Mouse (Mus musculus) adrenal gland, postnatal 14 days (tissue): ENCODE measurements around the gene Fscn3. TPM values are rescaled to one million over a fixed set of nuclear protein-coding genes. Genes with fewer than 3 reads are reported as not detected.
A peak's percentile ranks its signal among the peaks of the same experiment; 100 is the strongest.

Experiments used
- DNase-seq: peaks from one replicate; pipeline ENCODE4 v3.0.0; 2021; ENCODE audit warnings: mixed read lengths
- long read RNA-seq, 2 experiments: library from polyadenylated mRNA; stranded (forward); transcript quantifications; one replicate each; pipeline ENCODE4 v2.0.0; 2021
- total RNA-seq: library from RNA; stranded (reverse); gene quantifications from 2 replicates; pipeline ENCODE4 v1.2.3, GENCODE M21; 2021

The Fscn3 gene
- total RNA-seq = not detected in 2 replicates
- long read RNA-seq, experiment 1 = 0 reads
- long read RNA-seq, experiment 2 = 0 reads

- DNase-seq = no peak
Observed at GRCm38 (mm10) chr6:28427096-28427839, at the start of gene Fscn3. Gene Fscn3 (plus strand): TSS chr6:28427789.

GRCm38 (mm10) chr6:28381983-28382382, 45.6 kb upstream of the Fscn3 start:
- DNase-seq = no peak

GRCm38 (mm10) chr6:28385169-28385568, 42.4 kb upstream of the Fscn3 start:
- DNase-seq = no peak

- DNase-seq = no peak
Observed at GRCm38 (mm10) chr6:28389038-28389437, 38.6 kb upstream of the Fscn3 start.

GRCm38 (mm10) chr6:28396051-28396852, 31.3 kb upstream of the Fscn3 start:
- no peak for DNase-seq

GRCm38 (mm10) chr6:28396853-28397457, 30.6 kb upstream of the Fscn3 start:
- no peak for DNase-seq

GRCm38 (mm10) chr6:28397681-28398203, 29.8 kb upstream of the Fscn3 start, which contains the start of gene Zfp800:
Gene Zfp800 (minus strand): TSS chr6:28398005.
- DNase-seq = no peak

GRCm38 (mm10) chr6:28398726-28399125, 28.9 kb upstream of the Fscn3 start:
- no peak for DNase-seq

- no peak for DNase-seq
Observed at GRCm38 (mm10) chr6:28399791-28400190, 27.8 kb upstream of the Fscn3 start.

GRCm38 (mm10) chr6:28410053-28410452, 17.5 kb upstream of the Fscn3 start:
- DNase-seq = no peak

- no peak for DNase-seq
Observed at GRCm38 (mm10) chr6:28411236-28411635, 16.4 kb upstream of the Fscn3 start.

- no peak for DNase-seq
Observed at GRCm38 (mm10) chr6:28416981-28417380, 10.6 kb upstream of the Fscn3 start.

- DNase-seq = peak; percentile 91
Observed at GRCm38 (mm10) chr6:28418449-28418848, 9.1 kb upstream of the Fscn3 start.

- DNase-seq = peak; percentile 56
Observed at GRCm38 (mm10) chr6:28419673-28420072, 7.9 kb upstream of the Fscn3 start.

- no peak for DNase-seq
Observed at GRCm38 (mm10) chr6:28420361-28420760, 7.2 kb upstream of the Fscn3 start.

GRCm38 (mm10) chr6:28420865-28421264, 6.7 kb upstream of the Fscn3 start:
- no peak for DNase-seq

- peak; percentile 98 for DNase-seq
Observed at GRCm38 (mm10) chr6:28421469-28422000, 6.1 kb upstream of the Fscn3 start.

- no peak for DNase-seq
Observed at GRCm38 (mm10) chr6:28422651-28423290, 4.8 kb upstream of the Fscn3 start.

- DNase-seq = peak; percentile 98
Observed at GRCm38 (mm10) chr6:28423313-28423712, 4.3 kb upstream of the Fscn3 start, which contains the start of gene Arf5. Gene Arf5 (plus strand): TSS chr6:28423560.

- DNase-seq = peak; percentile 75
Observed at GRCm38 (mm10) chr6:28423767-28424695, 3.6 kb upstream of the Fscn3 start.

- DNase-seq = no peak
Observed at GRCm38 (mm10) chr6:28425019-28425418, 2.6 kb upstream of the Fscn3 start.
